Mouse (Mus musculus): ENCODE results near the gene Adamtsl4.
A peak's percentile ranks its signal among the peaks of the same experiment; 100 is the strongest.

The Adamtsl4 gene

DNA sequence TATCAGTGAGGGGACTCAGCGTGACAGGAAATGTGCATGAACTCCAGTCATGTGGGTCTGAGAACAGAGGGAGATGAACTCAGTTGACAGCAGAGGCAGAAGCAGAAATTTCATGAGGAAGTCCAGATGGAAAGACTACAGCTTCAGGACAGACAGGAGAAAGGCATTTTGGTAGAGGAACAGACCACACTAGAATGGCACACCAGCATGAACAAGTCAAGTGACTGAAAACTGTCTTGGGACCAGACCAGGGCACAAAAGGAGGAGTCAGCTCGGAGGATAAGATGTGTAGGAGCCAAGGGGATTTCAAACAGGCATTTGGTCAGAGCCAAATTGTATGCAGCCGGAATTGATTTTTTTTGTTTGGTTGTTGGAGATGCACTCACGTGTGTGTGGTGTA is 52.1 kb downstream of the Adamtsl4 start:
- DNase-seq (ENCODE audit: inconsistent ontology term) = no peak

DNA sequence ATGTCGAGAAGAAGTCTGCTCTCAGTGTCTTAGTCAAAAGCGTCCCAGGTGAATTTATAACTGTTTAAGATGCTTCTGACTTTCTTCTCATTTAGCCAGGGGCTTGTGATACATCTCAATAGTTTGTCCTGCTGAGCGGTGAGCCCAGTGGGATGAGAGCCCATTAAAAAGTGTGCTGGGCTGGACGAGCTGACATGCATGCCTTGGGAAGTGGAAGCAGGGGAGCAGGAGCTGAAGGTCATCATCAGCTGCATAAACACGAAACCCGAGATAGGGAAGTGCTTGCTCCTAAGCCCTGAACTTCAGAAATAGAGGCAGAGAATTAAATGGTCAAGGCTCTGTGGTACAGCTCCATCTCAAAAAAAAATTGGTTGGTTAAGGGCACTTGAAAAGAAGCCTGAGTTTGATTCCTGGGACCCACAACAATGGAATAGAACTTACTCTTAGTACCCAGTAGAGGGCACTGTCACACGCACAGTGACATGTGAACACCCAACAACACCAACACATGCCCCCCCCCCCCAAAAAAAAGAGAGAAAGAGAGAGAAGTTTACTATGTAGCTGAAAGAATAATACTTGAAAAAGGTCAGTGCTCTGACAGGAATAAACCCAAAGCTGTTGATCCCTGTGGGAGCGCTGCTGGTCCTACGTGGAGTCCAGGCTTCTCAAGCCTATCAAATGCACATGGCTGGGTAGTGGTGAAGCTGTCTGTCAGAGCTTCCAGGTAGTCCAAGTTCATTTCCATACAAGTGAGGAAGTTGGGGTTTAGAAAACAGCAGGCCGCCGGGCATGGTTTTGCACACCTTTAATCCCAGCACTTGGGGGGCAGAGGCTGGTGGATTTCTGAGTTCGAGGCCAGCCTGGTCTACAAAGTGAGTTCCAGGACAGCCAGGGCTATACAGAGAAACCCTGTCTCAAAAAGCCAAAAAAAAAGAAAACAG is 54.8 kb downstream of the Adamtsl4 start:
- DNase-seq (ENCODE audit: inconsistent ontology term) = peak; percentile 30

DNA sequence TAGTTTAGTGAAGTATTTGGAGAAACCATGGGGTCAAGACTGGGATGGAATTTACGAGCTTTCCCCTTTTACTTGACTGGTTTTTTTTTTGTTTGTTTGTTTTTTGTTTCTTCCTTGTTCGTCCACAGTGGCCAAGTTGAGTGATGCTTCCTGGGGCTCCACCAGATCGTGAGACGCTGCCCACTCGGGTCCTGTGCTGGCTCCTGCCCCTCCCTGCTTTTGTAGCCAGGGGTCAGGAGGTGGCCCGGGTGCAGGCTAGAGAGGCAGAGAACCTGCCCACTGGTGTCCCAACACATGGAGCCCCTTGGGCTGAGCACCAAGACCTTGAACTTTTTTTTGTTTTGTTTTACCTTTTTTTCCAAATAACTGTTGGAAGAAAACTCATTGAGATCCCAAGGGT is 56.4 kb downstream of the Adamtsl4 start:
- DNase-seq (ENCODE audit: inconsistent ontology term) = no peak

DNA sequence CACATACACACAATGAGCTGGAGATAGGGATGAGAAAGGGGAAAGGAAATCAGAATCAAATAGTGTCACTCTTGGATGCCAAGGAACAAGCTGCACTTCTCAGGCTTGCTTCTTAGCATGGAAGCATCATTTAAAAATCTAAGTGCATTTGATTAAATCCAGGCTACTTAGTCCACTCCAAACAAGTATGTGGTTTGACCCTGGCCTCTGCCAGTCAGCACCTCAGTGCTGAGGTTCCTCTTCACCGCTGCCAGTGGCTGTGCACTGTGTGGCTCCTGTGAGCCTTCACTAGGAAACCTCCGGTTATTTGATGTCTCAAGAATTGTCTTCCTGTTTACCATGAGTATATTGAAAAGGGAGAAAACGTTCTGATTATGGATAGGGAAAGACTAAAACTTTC is 56.9 kb downstream of the Adamtsl4 start:
- no peak for DNase-seq (ENCODE audit: inconsistent ontology term)

DNA sequence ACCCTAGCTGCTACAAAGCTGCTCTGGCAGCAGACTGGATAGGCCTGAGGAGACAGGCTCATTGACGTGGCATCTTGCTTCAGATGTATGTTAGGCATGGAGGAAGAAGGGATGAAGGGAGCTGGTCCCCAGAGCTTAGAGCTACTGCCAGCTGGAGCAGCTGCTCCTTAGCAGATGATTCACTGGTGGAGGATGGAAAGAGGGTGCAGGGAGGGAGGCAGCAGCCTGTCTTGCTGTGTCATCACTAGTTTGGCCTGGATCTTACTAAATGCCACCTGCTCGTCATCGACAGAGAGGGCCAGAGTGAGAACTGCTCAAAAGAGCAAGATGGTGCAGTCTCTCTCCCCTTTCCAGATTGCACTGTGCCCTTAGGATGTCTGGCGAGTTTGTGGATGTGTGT is 58.0 kb downstream of the Adamtsl4 start:
- DNase-seq (ENCODE audit: inconsistent ontology term) = peak; percentile 71

DNA sequence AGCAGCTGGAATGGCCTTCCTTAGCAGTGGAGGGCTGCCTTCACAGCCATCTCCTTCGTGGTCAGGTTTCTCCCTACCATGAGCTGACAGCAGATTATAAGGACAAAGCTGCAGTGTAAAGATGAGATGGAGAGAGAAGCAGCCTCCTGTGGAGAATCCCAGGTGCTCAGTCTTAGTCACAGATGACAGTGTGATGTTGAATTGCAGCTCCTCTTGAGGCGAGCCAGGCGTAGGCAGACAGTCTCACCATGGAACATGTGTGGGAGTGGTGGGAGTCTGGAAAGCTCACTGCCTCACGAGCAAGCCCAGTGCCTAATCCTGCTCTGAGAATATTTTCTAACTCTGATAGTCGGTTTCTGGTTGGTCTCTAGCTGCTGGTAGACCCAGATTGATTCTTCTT is 60.0 kb downstream of the Adamtsl4 start:
- DNase-seq (ENCODE audit: inconsistent ontology term) = no peak
